Mouse (Mus musculus) brain, embryonic 14.5 days (tissue): ENCODE measurements around the gene Arhgef10l.
A peak's percentile ranks its signal among the peaks of the same experiment; 100 is the strongest.

ENCODE experiments used
- CTCF ChIP-seq: fragments of 200-500 bp; IDR thresholded peaks from 2 replicates; pipeline ENCODE4 v1.5.1; 2012; ENCODE audit warnings: inconsistent platforms, mild to moderate bottlenecking, moderate library complexity, borderline replicate concordance; ENCODE audit not compliant: insufficient read depth, insufficient read length; ENCODE audit errors: extremely low read depth
- POLR2A ChIP-seq: fragments of 200-500 bp; IDR thresholded peaks from 2 replicates; pipeline ENCODE4 v1.6.1; 2012; ENCODE audit warnings: mild to moderate bottlenecking, inconsistent platforms, borderline replicate concordance; ENCODE audit not compliant: poor library complexity, insufficient read depth, insufficient read length, severe bottlenecking; ENCODE audit errors: extremely low read depth

- TF ChIP-seq CTCF (peak; percentile 49; the same call in 1 of the 2 replicates), POLR2A (no peak)
Observed at GRCm38 (mm10) chr4:140491555-140491954, 174.3 kb downstream of the Arhgef10l start.
